Mouse (Mus musculus): ENCODE measurements around the gene Cd6. TPM values are rescaled to one million over a fixed set of nuclear protein-coding genes. Genes with fewer than 3 reads are reported as not detected.

Cd6 gene
- polyA plus RNA-seq, 1 experiment from 2014 or later = not detected

- H3K27me3 ChIP-seq = no peaks in the 10 kb centered on the region
- ATAC-seq (ENCODE audit: low FRiP score) = no peak
- WGBS = 88% methylated on average over 5 of the region's 5 CpGs
- no peak overlapping the region for H3K4me3 ChIP-seq (replicated peaks)
- H3K9me3 ChIP-seq = no peaks in the 10 kb centered on the region
- H3K9ac ChIP-seq = no peak overlapping the region
- no peak overlapping the region for H3K27ac ChIP-seq
- no peak overlapping the region for H3K4me2 ChIP-seq
- no peaks in the 10 kb centered on the region for H3K36me3 ChIP-seq (replicated peaks)
- 0 out of 2 replicates have a peak, but pooled peaks cover 3% of the 10 kb centered on the region for H3K4me1 ChIP-seq
Measured at GRCm38 (mm10) chr19:10828321-10828720, 1.5 kb downstream of the Cd6 start.

- 90% methylated on average over 7 of the region's 7 CpGs for WGBS
- Histone ChIP-seq H3K27me3 (no peaks in the 10 kb centered on the region), H3K36me3 (replicated peaks) (no peaks in the 10 kb centered on the region), H3K4me1 (0 out of 2 replicates have a peak, but pooled peaks cover 3% of the 10 kb centered on the region), H3K9ac (no peak overlapping the region), H3K27ac (no peak overlapping the region), H3K4me3 (replicated peaks) (no peak overlapping the region), H3K4me2 (no peak overlapping the region), H3K9me3 (no peaks in the 10 kb centered on the region)
- ATAC-seq (ENCODE audit: low FRiP score) = no peak
Measured at GRCm38 (mm10) chr19:10824061-10824460, 5.8 kb downstream of the Cd6 start.

GRCm38 (mm10) chr19:10822534-10822933 lies 7.3 kb downstream of the Cd6 start:
- Histone ChIP-seq H3K4me3 (replicated peaks) (no peak overlapping the region), H3K27ac (no peak overlapping the region), H3K4me2 (no peak overlapping the region), H3K9me3 (no peaks in the 10 kb centered on the region), H3K27me3 (no peaks in the 10 kb centered on the region), H3K9ac (no peak overlapping the region), H3K4me1 (peaks cover 6% of the 10 kb centered on the region; the same call in 1 of the 2 replicates), H3K36me3 (replicated peaks) (no peaks in the 10 kb centered on the region)
- 99% methylated on average over 4 of the region's 4 CpGs for WGBS
- ATAC-seq (ENCODE audit: low FRiP score) = no peak

GRCm38 (mm10) chr19:10821319-10821718 lies 8.5 kb downstream of the Cd6 start:
- WGBS = 69% methylated on average over 7 of the region's 7 CpGs
- no peak for ATAC-seq (ENCODE audit: low FRiP score)
- H3K27ac ChIP-seq = no peak overlapping the region

DNA sequence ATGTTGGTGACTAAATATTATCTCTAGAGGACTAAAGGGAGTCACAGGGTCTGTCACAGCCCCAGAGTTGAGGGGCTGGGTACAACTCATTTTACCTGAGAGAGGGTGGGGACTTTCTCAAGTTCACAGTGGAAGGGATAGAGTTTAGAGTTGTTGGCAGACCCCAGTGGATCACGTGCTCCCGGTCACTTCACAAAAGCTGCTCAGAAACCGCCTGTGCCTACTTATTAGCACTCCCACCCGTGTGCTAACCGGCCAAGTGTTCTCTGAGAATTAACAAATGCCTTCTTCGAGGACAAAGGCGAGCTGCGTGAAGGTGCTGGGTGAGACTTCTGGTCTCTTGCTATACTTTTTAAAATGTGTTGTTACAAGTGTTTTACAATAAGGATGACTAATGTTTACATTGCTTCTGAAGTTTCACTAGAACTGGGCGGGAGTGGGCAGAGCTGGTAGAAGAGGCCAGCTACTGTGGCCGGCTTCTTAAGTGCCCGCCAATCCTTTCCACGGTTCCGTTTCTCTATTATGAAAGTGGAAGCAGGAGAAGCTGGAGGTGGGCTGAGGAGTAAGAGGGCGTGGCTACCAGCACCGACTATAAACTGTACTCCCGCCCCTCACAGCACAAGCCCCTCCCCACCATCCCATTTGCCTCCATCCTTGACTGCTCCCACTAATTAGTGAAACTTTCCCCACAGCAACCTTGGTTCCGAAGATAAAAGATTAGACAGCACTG lies 11.5 kb downstream of the Cd6 start:
- Histone ChIP-seq H3K9ac (no peak overlapping the region), H3K27ac (no peak overlapping the region), H3K4me2 (peak overlapping the region; percentile 38), H3K9me3 (no peaks in the 10 kb centered on the region), H3K4me3 (replicated peaks) (0 out of 2 replicates have a peak overlapping the region, but pooled peaks have one; percentile 11), H3K36me3 (replicated peaks) (no peaks in the 10 kb centered on the region), H3K27me3 (no peaks in the 10 kb centered on the region), H3K4me1 (peaks cover 3% of the 10 kb centered on the region; the same call in 1 of the 2 replicates)
- ATAC-seq (ENCODE audit: low FRiP score) = peak; percentile 51; the same call in 1 of the 2 replicates
- 32% methylated on average over 17 of the region's 17 CpGs for WGBS

More at GRCm38 (mm10) chr19:10821319-10821718, 8.5 kb downstream of the Cd6 start:
- no peak overlapping the region for H3K4me3 ChIP-seq (replicated peaks)
- no peak overlapping the region for H3K9ac ChIP-seq
- H3K4me1 ChIP-seq = peaks cover 6% of the 10 kb centered on the region; the same call in 1 of the 2 replicates
- no peaks in the 10 kb centered on the region for H3K9me3 ChIP-seq
- no peaks in the 10 kb centered on the region for H3K27me3 ChIP-seq
- no peaks in the 10 kb centered on the region for H3K36me3 ChIP-seq (replicated peaks)
- no peak overlapping the region for H3K4me2 ChIP-seq

GRCm38 (mm10) chr19:10816462-10816861 lies 13.4 kb downstream of the Cd6 start:
- no peak for ATAC-seq (ENCODE audit: low FRiP score)
- Histone ChIP-seq H3K27me3 (no peaks in the 10 kb centered on the region), H3K9ac (no peak overlapping the region), H3K4me3 (replicated peaks) (no peak overlapping the region), H3K36me3 (replicated peaks) (no peaks in the 10 kb centered on the region), H3K27ac (no peak overlapping the region), H3K4me1 (peaks cover 3% of the 10 kb centered on the region; the same call in 1 of the 2 replicates), H3K4me2 (no peak overlapping the region), H3K9me3 (no peaks in the 10 kb centered on the region)
- WGBS = 77% methylated on average over 2 of the region's 2 CpGs

DNA sequence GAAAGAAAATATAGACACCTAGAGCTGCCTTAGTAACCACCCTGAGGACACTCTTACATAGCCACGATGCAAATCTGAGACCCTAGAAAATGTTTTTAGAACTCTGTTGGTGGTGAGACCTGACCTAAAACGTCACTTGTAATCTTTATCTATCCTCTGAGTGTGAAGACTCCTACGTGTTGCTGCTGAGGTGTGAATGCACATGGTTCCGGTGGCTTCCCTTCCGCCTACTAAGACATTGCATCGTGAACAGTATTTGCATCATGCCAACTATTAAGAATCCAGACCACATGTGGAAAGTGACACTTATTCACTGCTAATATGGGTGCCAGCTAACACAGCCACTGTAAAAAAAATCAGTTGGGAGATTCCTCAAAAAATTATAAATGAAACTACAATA lies 14.0 kb downstream of the Cd6 start:
- H3K4me1 ChIP-seq = peaks cover 3% of the 10 kb centered on the region; the same call in 1 of the 2 replicates
- no peak for ATAC-seq (ENCODE audit: low FRiP score)
- H3K27me3 ChIP-seq = no peaks in the 10 kb centered on the region
- H3K4me2 ChIP-seq = no peak overlapping the region
- H3K36me3 ChIP-seq (replicated peaks) = no peaks in the 10 kb centered on the region
- no peak overlapping the region for H3K27ac ChIP-seq
- H3K9me3 ChIP-seq = no peaks in the 10 kb centered on the region
- WGBS = 82% methylated on average over 6 of the region's 6 CpGs
- H3K9ac ChIP-seq = no peak overlapping the region
- H3K4me3 ChIP-seq (replicated peaks) = no peak overlapping the region

GRCm38 (mm10) chr19:10813905-10814304 lies 16.0 kb downstream of the Cd6 start:
- H3K4me3 ChIP-seq (replicated peaks) = no peak overlapping the region
- H3K36me3 ChIP-seq (replicated peaks) = no peaks in the 10 kb centered on the region
- no peak overlapping the region for H3K4me2 ChIP-seq
- ATAC-seq (ENCODE audit: low FRiP score) = no peak
- 70% methylated on average over 7 of the region's 7 CpGs for WGBS
- H3K9ac ChIP-seq = no peak overlapping the region
- no peaks in the 10 kb centered on the region for H3K27me3 ChIP-seq
- no peaks in the 10 kb centered on the region for H3K9me3 ChIP-seq
- no peak overlapping the region for H3K27ac ChIP-seq
- H3K4me1 ChIP-seq = peaks cover 8% of the 10 kb centered on the region

- H3K4me1 ChIP-seq = peaks cover 7% of the 10 kb centered on the region
- H3K4me2 ChIP-seq = no peak overlapping the region
- no peak overlapping the region for H3K9ac ChIP-seq
- H3K27me3 ChIP-seq = no peaks in the 10 kb centered on the region
- H3K4me3 ChIP-seq (replicated peaks) = no peak overlapping the region
- 95% methylated on average over 5 of the region's 5 CpGs for WGBS
- no peak for ATAC-seq (ENCODE audit: low FRiP score)
- no peaks in the 10 kb centered on the region for H3K36me3 ChIP-seq (replicated peaks)
- H3K27ac ChIP-seq = no peak overlapping the region
- H3K9me3 ChIP-seq = no peaks in the 10 kb centered on the region
Measured at GRCm38 (mm10) chr19:10813039-10813438, 16.8 kb downstream of the Cd6 start.

- Histone ChIP-seq H3K4me3 (replicated peaks) (no peak overlapping the region), H3K4me2 (no peak overlapping the region), H3K27ac (no peak overlapping the region), H3K9ac (no peak overlapping the region), H3K27me3 (no peaks in the 10 kb centered on the region), H3K9me3 (no peaks in the 10 kb centered on the region), H3K4me1 (peaks cover 6% of the 10 kb centered on the region; the same call in 1 of the 2 replicates), H3K36me3 (replicated peaks) (no peaks in the 10 kb centered on the region)
- 87% methylated on average over 6 of the region's 6 CpGs for WGBS
- no peak for ATAC-seq (ENCODE audit: low FRiP score)
Measured at GRCm38 (mm10) chr19:10811471-10811870, 18.4 kb downstream of the Cd6 start.

- H3K9me3 ChIP-seq = no peaks in the 10 kb centered on the region
- H3K27me3 ChIP-seq = no peaks in the 10 kb centered on the region
- no peak overlapping the region for H3K4me2 ChIP-seq
- H3K36me3 ChIP-seq (replicated peaks) = no peaks in the 10 kb centered on the region
- no peak overlapping the region for H3K4me3 ChIP-seq (replicated peaks)
- H3K9ac ChIP-seq = no peak overlapping the region
- H3K4me1 ChIP-seq = peaks cover 6% of the 10 kb centered on the region; the same call in 1 of the 2 replicates
- no peak overlapping the region for H3K27ac ChIP-seq
- no peak for ATAC-seq (ENCODE audit: low FRiP score)
- 77% methylated on average over 4 of the region's 4 CpGs for WGBS
Measured at GRCm38 (mm10) chr19:10810176-10810492, 19.7 kb downstream of the Cd6 start.

GRCm38 (mm10) chr19:10809428-10810175 lies 20.3 kb downstream of the Cd6 start:
- Histone ChIP-seq H3K4me2 (no peak overlapping the region), H3K27me3 (no peaks in the 10 kb centered on the region), H3K4me1 (peaks cover 6% of the 10 kb centered on the region; the same call in 1 of the 2 replicates), H3K27ac (no peak overlapping the region), H3K9me3 (no peaks in the 10 kb centered on the region), H3K4me3 (replicated peaks) (no peak overlapping the region), H3K36me3 (replicated peaks) (no peaks in the 10 kb centered on the region), H3K9ac (no peak overlapping the region)
- ATAC-seq (ENCODE audit: low FRiP score) = peak; percentile 46; the same call in 1 of the 2 replicates
- 71% methylated on average over 11 of the region's 11 CpGs for WGBS
